In the genomic region with DNA sequence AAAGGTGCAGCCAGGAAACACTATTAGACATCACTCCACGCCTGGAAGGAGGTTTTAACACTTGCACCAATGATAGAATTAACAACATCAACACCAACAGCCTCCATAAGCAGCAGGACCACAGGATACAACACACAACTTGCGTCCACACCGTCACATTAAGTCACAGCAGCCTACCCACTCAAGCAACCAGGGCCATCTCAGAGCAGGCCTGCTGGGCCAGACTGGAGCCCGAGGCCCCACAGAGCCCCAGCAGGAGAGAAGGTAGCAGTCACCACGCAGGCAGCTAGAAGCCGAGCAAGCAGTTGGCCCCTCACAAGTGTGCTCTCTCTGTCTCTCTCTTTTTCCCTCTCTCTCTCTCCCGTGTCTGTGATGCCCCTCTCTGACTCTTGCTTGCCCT, we compare ENCODE assay signal across 25 mouse cellular contexts. TPM values are rescaled to one million over a fixed set of nuclear protein-coding genes. Genes with fewer than 3 reads are reported as not detected.
DNase-seq lines count a peak whose midpoint lies in the region; ATAC-seq and TF ChIP-seq lines count a peak whose summit lies in the region.
"Had no signal": no experiment of that assay in that cellular context is flagged by ENCODE, and none has a peak within 500 bp of the region (broad histone marks: within the 10 kb centered on the region; RNA-seq: fewer than 3 reads in every experiment).

No protein-coding gene starts in this region.

- no peak for ATAC-seq in forebrain, embryonic 13.5 days
- ATAC-seq in hindbrain, embryonic 13.5 days (ENCODE audit: low FRiP score), result no peak
- ATAC-seq in hindbrain, embryonic 11.5 days (ENCODE audit: low FRiP score), result no peak
- ATAC-seq in midbrain, postnatal 0 days (ENCODE audit: low FRiP score), result no peak
- no peak for ATAC-seq in midbrain, embryonic 13.5 days
- ATAC-seq: activated CD4-positive, CD25-positive, alpha-beta regulatory T cell, adult 4 months; CD4-positive, CD25-positive, alpha-beta regulatory T cell, adult 4 months; forebrain, embryonic 15.5 days; forebrain, postnatal 0 days; Patski had no signal

- H3K36me3 ChIP-seq in forebrain, embryonic 13.5 days (ENCODE audit: poor library complexity, severe bottlenecking), result peaks cover 92% of the 10 kb centered on the region
- peaks cover 97% of the 10 kb centered on the region for H3K36me3 ChIP-seq in forebrain, embryonic 10.5 days (replicated peaks)
- peaks cover 90% of the 10 kb centered on the region for H3K36me3 ChIP-seq in hindbrain, embryonic 13.5 days
- peaks cover 21% of the 10 kb centered on the region for H3K36me3 ChIP-seq in hindbrain, embryonic 11.5 days (ENCODE audit: control insufficient read depth, insufficient read depth, low read length)
- peaks cover 67% of the 10 kb centered on the region for H3K36me3 ChIP-seq in midbrain, postnatal 0 days (ENCODE audit: insufficient read depth, low read length)
- peaks cover 90% of the 10 kb centered on the region for H3K36me3 ChIP-seq in midbrain, embryonic 13.5 days

- peak; percentile 27 to 60 for DNase-seq in adrenal gland, adult (ENCODE audit: inconsistent age in 2 of 2, low spot score in 1 of 2)
- DNase-seq in adrenal gland, postnatal 4 days (ENCODE audit: low spot score in 2 of 2), result no peak
- DNase-seq in forebrain, embryonic 10.5 days (ENCODE audit: extremely low spot score, low spot score), result no peak
- DNase-seq in hindbrain, embryonic 11.5 days (ENCODE audit: low spot score), result no peak
- DNase-seq in midbrain, postnatal 0 days (ENCODE audit: low spot score), result no peak
- DNase-seq: adrenal gland, adult 2 months; adrenal gland, postnatal 10 days; adrenal gland, postnatal 25 days; B cell, adult 2 months; cerebellum, adult 11-12 months; cerebellum, adult 2 months; cerebellum, adult 9-10 months; cerebellum, postnatal 10 days; cerebellum, postnatal 25 days; forebrain, postnatal 0 days had no signal

- TF ChIP-seq CTCF in midbrain, postnatal 0 days (IDR thresholded peaks at IDR 0.05), result 0 out of 2 replicates have a peak, but pooled peaks have one; percentile 4

- H3K4me2 ChIP-seq in forebrain, embryonic 13.5 days, result no peak overlapping the region
- H3K4me2 ChIP-seq in hindbrain, embryonic 13.5 days, result no peak overlapping the region
- no peak overlapping the region for H3K4me2 ChIP-seq in hindbrain, embryonic 11.5 days (replicated peaks; ENCODE audit: low read depth, low read length)
- no peak overlapping the region for H3K4me2 ChIP-seq in midbrain, postnatal 0 days (ENCODE audit: low read depth, low read length, poor library complexity, severe bottlenecking)
- no peak overlapping the region for H3K4me2 ChIP-seq in midbrain, embryonic 13.5 days (replicated peaks)
- H3K4me2 ChIP-seq: forebrain, embryonic 12.5 days; forebrain, embryonic 15.5 days had no signal

- H3K9ac ChIP-seq in forebrain, embryonic 13.5 days, result no peak overlapping the region
- no peak overlapping the region for H3K9ac ChIP-seq in hindbrain, embryonic 13.5 days
- no peak overlapping the region for H3K9ac ChIP-seq in hindbrain, embryonic 11.5 days (ENCODE audit: low read depth, low read length)
- H3K9ac ChIP-seq in midbrain, postnatal 0 days (replicated peaks; ENCODE audit: low read length, poor library complexity, severe bottlenecking), result no peak overlapping the region
- no peak overlapping the region for H3K9ac ChIP-seq in midbrain, embryonic 13.5 days (replicated peaks)
- H3K9ac ChIP-seq: forebrain, embryonic 12.5 days; forebrain, embryonic 15.5 days; forebrain, postnatal 0 days had no signal

- H3K27me3 ChIP-seq in forebrain, embryonic 13.5 days, result no peaks in the 10 kb centered on the region
- H3K27me3 ChIP-seq in forebrain, embryonic 10.5 days (ENCODE audit: poor library complexity, severe bottlenecking), result no peaks in the 10 kb centered on the region
- no peaks in the 10 kb centered on the region for H3K27me3 ChIP-seq in hindbrain, embryonic 13.5 days
- no peaks in the 10 kb centered on the region for H3K27me3 ChIP-seq in hindbrain, embryonic 11.5 days (ENCODE audit: control insufficient read depth, insufficient read depth, low read length)
- H3K27me3 ChIP-seq in midbrain, postnatal 0 days (ENCODE audit: insufficient read depth, low read length), result no peaks in the 10 kb centered on the region
- no peaks in the 10 kb centered on the region for H3K27me3 ChIP-seq in midbrain, embryonic 13.5 days
- H3K27me3 ChIP-seq: CH12.LX; forebrain, embryonic 12.5 days; forebrain, embryonic 15.5 days; Patski had no signal

- no peak overlapping the region for H3K4me3 ChIP-seq in forebrain, embryonic 13.5 days
- no peak overlapping the region for H3K4me3 ChIP-seq in forebrain, embryonic 10.5 days
- H3K4me3 ChIP-seq in hindbrain, embryonic 13.5 days, result no peak overlapping the region
- no peak overlapping the region for H3K4me3 ChIP-seq in hindbrain, embryonic 11.5 days (ENCODE audit: low read depth, low read length)
- no peak overlapping the region for H3K4me3 ChIP-seq in midbrain, postnatal 0 days (ENCODE audit: low read depth, low read length)
- no peak overlapping the region for H3K4me3 ChIP-seq in midbrain, embryonic 13.5 days (replicated peaks)
- H3K4me3 ChIP-seq: forebrain, embryonic 12.5 days; forebrain, embryonic 15.5 days had no signal

- H3K4me1 ChIP-seq in forebrain, embryonic 13.5 days, result no peaks in the 10 kb centered on the region
- H3K4me1 ChIP-seq in forebrain, embryonic 10.5 days, result peaks cover 3% of the 10 kb centered on the region; the same call in 1 of the 2 replicates
- peaks cover 2% of the 10 kb centered on the region for H3K4me1 ChIP-seq in hindbrain, embryonic 13.5 days (replicated peaks)
- H3K4me1 ChIP-seq in hindbrain, embryonic 11.5 days (replicated peaks; ENCODE audit: control insufficient read depth, insufficient read depth, low read length), result no peaks in the 10 kb centered on the region
- no peaks in the 10 kb centered on the region for H3K4me1 ChIP-seq in midbrain, postnatal 0 days (ENCODE audit: insufficient read depth, low read length)
- H3K4me1 ChIP-seq in midbrain, embryonic 13.5 days (replicated peaks), result no peaks in the 10 kb centered on the region
- H3K4me1 ChIP-seq: forebrain, embryonic 12.5 days had no signal

- H3K27ac ChIP-seq in forebrain, embryonic 13.5 days, result 0 out of 2 replicates have a peak overlapping the region, but pooled peaks have one; percentile 1
- H3K27ac ChIP-seq in forebrain, embryonic 10.5 days, result no peak overlapping the region
- H3K27ac ChIP-seq in hindbrain, embryonic 13.5 days, result 0 out of 2 replicates have a peak overlapping the region, but pooled peaks have one; percentile 23
- no peak overlapping the region for H3K27ac ChIP-seq in hindbrain, embryonic 11.5 days (ENCODE audit: low read depth, low read length)
- H3K27ac ChIP-seq in midbrain, postnatal 0 days (ENCODE audit: low read depth, low read length), result no peak overlapping the region
- H3K27ac ChIP-seq in midbrain, embryonic 13.5 days, result no peak overlapping the region
- H3K27ac ChIP-seq: forebrain, embryonic 12.5 days; forebrain, embryonic 15.5 days had no signal

- H3K9me3 ChIP-seq in forebrain, embryonic 13.5 days (replicated peaks), result no peaks in the 10 kb centered on the region
- no peaks in the 10 kb centered on the region for H3K9me3 ChIP-seq in forebrain, embryonic 10.5 days
- H3K9me3 ChIP-seq in hindbrain, embryonic 13.5 days, result no peaks in the 10 kb centered on the region
- H3K9me3 ChIP-seq in hindbrain, embryonic 11.5 days (ENCODE audit: control insufficient read depth, low read length), result no peaks in the 10 kb centered on the region
- H3K9me3 ChIP-seq in midbrain, postnatal 0 days (ENCODE audit: low read length), result no peaks in the 10 kb centered on the region
- no peaks in the 10 kb centered on the region for H3K9me3 ChIP-seq in midbrain, embryonic 13.5 days
- H3K9me3 ChIP-seq: forebrain, embryonic 12.5 days; forebrain, embryonic 15.5 days; G1E had no signal

- WGBS in forebrain, embryonic 13.5 days, result 78% methylated on average over 7 of the region's 7 CpGs
- 92% methylated on average over 7 of the region's 7 CpGs for WGBS in forebrain, embryonic 10.5 days
- 77% methylated on average over 7 of the region's 7 CpGs for WGBS in hindbrain, embryonic 13.5 days
- 76% methylated on average over 7 of the region's 7 CpGs for WGBS in hindbrain, embryonic 11.5 days
- WGBS in midbrain, postnatal 0 days, result 75% methylated on average over 7 of the region's 7 CpGs
- WGBS in midbrain, embryonic 13.5 days, result 73% methylated on average over 7 of the region's 7 CpGs

RNA-seq across cellular contexts. Expression of a gene that starts 11.6 kb away (rescaled TPM):
- 100 to 1,000 TPM; 242 to 257 TPM for total RNA-seq in adrenal gland, postnatal 4 days (2021)
- 2.7 and 3.7 TPM in 2 replicates for polyA plus RNA-seq in forebrain, embryonic 13.5 days (2015; fragmentation: Nextera tagmentation; extraction: Ambion mirVana)
- 2.4 and 2.5 TPM in 2 replicates for polyA plus RNA-seq in forebrain, embryonic 10.5 days (2016; fragmentation: Nextera tagmentation; extraction: Ambion mirVana)
- polyA plus RNA-seq in hindbrain, embryonic 13.5 days (2015; fragmentation: Nextera tagmentation; extraction: Ambion mirVana), result 2.8 and 4.1 TPM in 2 replicates
- 2.6 and 6.2 TPM in 2 replicates for polyA plus RNA-seq in hindbrain, embryonic 11.5 days (2014; fragmentation: Nextera tagmentation; extraction: Ambion mirVana)
- 78.6 and 105 TPM in 2 replicates for total RNA-seq in midbrain, postnatal 0 days (2014; rRNA removed)
- polyA plus RNA-seq in midbrain, postnatal 0 days (2015; fragmentation: Nextera tagmentation; extraction: Ambion mirVana), result 2.3 and 3.0 TPM in 2 replicates
- 2.7 and 3.4 TPM in 2 replicates for polyA plus RNA-seq in midbrain, embryonic 13.5 days (2015; fragmentation: Nextera tagmentation; extraction: Ambion mirVana)
- polyA plus RNA-seq: activated CD4-positive, CD25-positive, alpha-beta regulatory T cell, adult 4 months; CD4-positive, CD25-positive, alpha-beta regulatory T cell, adult 4 months had no signal

Comparison
In these comparisons a context has a peak if more than half of its experiments do, and no peak if none do; other contexts are left out.
1. DNase-seq: peak in adrenal gland, adult (2 of 2); none in adrenal gland, postnatal 4 days (0 of 2), forebrain, embryonic 10.5 days (single experiment), hindbrain, embryonic 11.5 days (single experiment) and midbrain, postnatal 0 days (single experiment).
2. H3K27ac ChIP-seq: peak in forebrain, embryonic 13.5 days (single experiment) and hindbrain, embryonic 13.5 days (single experiment); none in forebrain, embryonic 10.5 days (single experiment), hindbrain, embryonic 11.5 days (single experiment), midbrain, postnatal 0 days (single experiment) and midbrain, embryonic 13.5 days (single experiment).